Mouse (Mus musculus) liver, embryonic 14.5 days (tissue): ENCODE results near the gene Nrxn2. TPM values are rescaled to one million over a fixed set of nuclear protein-coding genes. Genes with fewer than 3 reads are reported as not detected.

Source experiments
- ATAC-seq: fragments of 200-750 bp; cut with Nextera tagmentation; 2 replicates; pipeline ENCODE4 v1.8.0; 2017; ENCODE audit warnings: moderate number of reproducible peaks, mild to moderate bottlenecking, moderate library complexity; ENCODE audit not compliant: insufficient read depth
- DNase-seq, 3 experiments: peaks; one replicate each; pipeline ENCODE4 v3.0.0-alpha.2; 2012 to 2013; ENCODE audit warnings: low read depth in 3 of 3, low spot score in 3 of 3
- H3K27ac ChIP-seq: fragments of 300-500 bp; sonication (generic); 2 replicates; pipeline ENCODE4 v1.5.1; 2014; ENCODE audit warnings: moderate library complexity, mild to moderate bottlenecking, control low read depth, inconsistent platforms
- H3K27me3 ChIP-seq: fragments of 300-500 bp; sonication (generic); 2 replicates; pipeline ENCODE4 v1.6.1; 2014; ENCODE audit warnings: mild to moderate bottlenecking, low read length, moderate library complexity; ENCODE audit not compliant: control insufficient read depth, insufficient read depth
- H3K36me3 ChIP-seq: fragments of 300-500 bp; sonication (generic); replicated peaks from 2 replicates; pipeline ENCODE4 v1.6.1; 2014; ENCODE audit warnings: low read depth; ENCODE audit not compliant: control insufficient read depth, insufficient read depth
- H3K4me1 ChIP-seq, 2 experiments: fragments of 200-500 bp in 1 of 2; fragments of 300-500 bp in 1 of 2; sonication (generic) in 1 of 2; replicated peaks; 2 replicates each; pipeline ENCODE4 v1.6.1; 2012 to 2014; ENCODE audit warnings: antibody characterized with exemption in 1 of 2, inconsistent platforms in 1 of 2, low read length in 1 of 2; ENCODE audit not compliant: control insufficient read depth in 2 of 2, insufficient read depth in 2 of 2
- H3K4me2 ChIP-seq: fragments of 300-500 bp; sonication (generic); 2 replicates; pipeline ENCODE4 v1.6.1; 2014; ENCODE audit warnings: low read depth, mild to moderate bottlenecking, control low read depth, moderate library complexity
- H3K4me3 ChIP-seq, 2 experiments: fragments of 200-500 bp in 1 of 2; fragments of 300-500 bp in 1 of 2; sonication (generic) in 1 of 2; 2 replicates each; pipeline ENCODE4 v1.5.1; 2012 to 2014; ENCODE audit warnings: low read depth in 2 of 2, low read length in 2 of 2, mild to moderate bottlenecking in 2 of 2, control low read depth in 1 of 2, inconsistent platforms in 1 of 2, moderate library complexity in 1 of 2; ENCODE audit not compliant: insufficient read depth in 1 of 2
- H3K9ac ChIP-seq: fragments of 300-500 bp; sonication (generic); replicated peaks from 2 replicates; pipeline ENCODE4 v1.6.1; 2014; ENCODE audit warnings: mild to moderate bottlenecking, control low read depth, moderate library complexity
- H3K9me3 ChIP-seq: fragments of 300-500 bp; sonication (generic); 2 replicates; pipeline ENCODE4 v1.6.1; 2016; ENCODE audit warnings: low read length, mixed read lengths; ENCODE audit not compliant: control insufficient read depth
- CTCF ChIP-seq: IDR thresholded peaks from 2 replicates; pipeline ENCODE4 v1.5.1; 2016; ENCODE audit warnings: antibody characterized with exemption, low read depth, control low read depth
- EP300 ChIP-seq: IDR thresholded peaks from 2 replicates; pipeline ENCODE4 v1.6.1; 2016; ENCODE audit warnings: antibody characterized with exemption, low read depth
- WGBS: fragments of 180-500 bp; shearing (Covaris S2); extraction: QIAGEN DNeasy Blood & Tissue Kit; methylation state at CpG from one replicate; pipeline ENCODE4 v1.1.7; 2014; ENCODE audit not compliant: insufficient replicate concordance; 5-methylcytosine and 5-hydroxymethylcytosine counted together
- polyA plus RNA-seq, 2 experiments: library from polyadenylated mRNA; depleted of rRNA in 1 of 2; stranded (reverse) in 1 of 2; unstranded in 1 of 2; fragments of >200 nt; fragmentation: Nextera tagmentation in 1 of 2; extraction: Ambion mirVana in 1 of 2; gene quantifications; 2 replicates each; pipeline versions ENCODE4 v1.2.1 to v1.2.3; 2012 to 2014

Nrxn2 gene
- polyA plus RNA-seq, 2 experiments: 0.27 to 0.46 TPM

GRCm38 (mm10) chr19:6471630-6472029 lies 53.1 kb downstream of the Nrxn2 start:
- ATAC-seq: no peak
- no peaks in the 10 kb centered on the region for H3K27me3 ChIP-seq
- no peaks in the 10 kb centered on the region for H3K9me3 ChIP-seq
- H3K9ac ChIP-seq: no peak overlapping the region
- no peak for TF ChIP-seq EP300
- no peak overlapping the region for H3K27ac ChIP-seq
- H3K4me3 ChIP-seq: no peak overlapping the region
- WGBS: 43% methylated on average over 5 of the region's 5 CpGs
- no peaks in the 10 kb centered on the region for H3K36me3 ChIP-seq
- no peak for DNase-seq
- no peak overlapping the region for H3K4me2 ChIP-seq
- H3K4me1 ChIP-seq: peaks cover 0 to 4% of the 10 kb centered on the region in 2 experiments; a peak in 2 of 4 replicates

- no peaks in the 10 kb centered on the region for H3K9me3 ChIP-seq
- H3K36me3 ChIP-seq: no peaks in the 10 kb centered on the region
- no peaks in the 10 kb centered on the region for H3K27me3 ChIP-seq
- TF ChIP-seq CTCF (no peak), EP300 (no peak)
- no peak overlapping the region for H3K4me3 ChIP-seq
- peaks cover 0 to 4% of the 10 kb centered on the region in 2 experiments; a peak in 2 of 4 replicates for H3K4me1 ChIP-seq
- no peak overlapping the region for H3K9ac ChIP-seq
- H3K4me2 ChIP-seq: no peak overlapping the region
- ATAC-seq: no peak
- 44% methylated on average over 9 of the region's 9 CpGs for WGBS
- H3K27ac ChIP-seq: no peak overlapping the region
- no peak for DNase-seq
These were observed 54.3 kb downstream of the Nrxn2 start for GRCm38 (mm10) chr19:6472821-6473220.

- 41% methylated on average over 15 of the region's 15 CpGs for WGBS
- no peak overlapping the region for H3K4me3 ChIP-seq
- peaks cover 0 to 4% of the 10 kb centered on the region in 2 experiments; a peak in 2 of 4 replicates for H3K4me1 ChIP-seq
- H3K36me3 ChIP-seq: no peaks in the 10 kb centered on the region
- no peak for DNase-seq
- no peak overlapping the region for H3K9ac ChIP-seq
- H3K4me2 ChIP-seq: no peak overlapping the region
- no peaks in the 10 kb centered on the region for H3K9me3 ChIP-seq
- no peak for TF ChIP-seq CTCF
- no peak for TF ChIP-seq EP300
- H3K27me3 ChIP-seq: no peaks in the 10 kb centered on the region
- no peak overlapping the region for H3K27ac ChIP-seq
- ATAC-seq: no peak
These were observed 56.2 kb downstream of the Nrxn2 start for GRCm38 (mm10) chr19:6474706-6475105.

GRCm38 (mm10) chr19:6475129-6475528 lies 56.6 kb downstream of the Nrxn2 start:
- Histone ChIP-seq H3K9ac (no peak overlapping the region), H3K27ac (no peak overlapping the region), H3K4me2 (no peak overlapping the region), H3K27me3 (no peaks in the 10 kb centered on the region), H3K36me3 (no peaks in the 10 kb centered on the region), H3K9me3 (no peaks in the 10 kb centered on the region), H3K4me3 (no peak overlapping the region), H3K4me1 (peaks cover 0 to 4% of the 10 kb centered on the region in 2 experiments; a peak in 2 of 4 replicates)
- DNase-seq (no peak), ATAC-seq (no peak)
- WGBS: 16% methylated on average over 5 of the region's 5 CpGs
- TF ChIP-seq EP300: no peak
- no peak for TF ChIP-seq CTCF

GRCm38 (mm10) chr19:6477007-6477406 lies 58.5 kb downstream of the Nrxn2 start:
- H3K36me3 ChIP-seq: no peaks in the 10 kb centered on the region
- H3K4me2 ChIP-seq: no peak overlapping the region
- no peak for TF ChIP-seq EP300
- no peak for TF ChIP-seq CTCF
- no peaks in the 10 kb centered on the region for H3K27me3 ChIP-seq
- WGBS: 38% methylated on average over 4 of the region's 4 CpGs
- H3K4me3 ChIP-seq: no peak overlapping the region
- H3K9ac ChIP-seq: no peak overlapping the region
- ATAC-seq (no peak), DNase-seq (no peak)
- no peaks in the 10 kb centered on the region for H3K9me3 ChIP-seq
- H3K27ac ChIP-seq: no peak overlapping the region
- H3K4me1 ChIP-seq: peaks cover 0 to 4% of the 10 kb centered on the region in 2 experiments; a peak in 2 of 4 replicates
